Mouse (Mus musculus) bone marrow, adult 2 months (tissue): ENCODE results near the gene Notum.

ENCODE experiments used
- CTCF ChIP-seq: fragments of 200-500 bp; IDR thresholded peaks from 2 replicates; pipeline ENCODE4 v1.5.1; 2011; ENCODE audit warnings: low read length, control low read depth; ENCODE audit not compliant: control insufficient read depth, insufficient read depth
- POLR2A ChIP-seq: fragments of 200-500 bp; IDR thresholded peaks from 2 replicates; pipeline ENCODE4 v1.6.1; 2011; ENCODE audit warnings: low read depth, mild to moderate bottlenecking, control low read depth, low read length, borderline replicate concordance; ENCODE audit not compliant: control insufficient read depth

GRCm38 (mm10) chr11:120634810-120635209 lies 26.2 kb downstream of the Notum start:
- TF ChIP-seq POLR2A (no peak), CTCF (no peak)
